Comparison of ENCODE assay signal across 15 mouse cellular contexts in the genomic region with DNA sequence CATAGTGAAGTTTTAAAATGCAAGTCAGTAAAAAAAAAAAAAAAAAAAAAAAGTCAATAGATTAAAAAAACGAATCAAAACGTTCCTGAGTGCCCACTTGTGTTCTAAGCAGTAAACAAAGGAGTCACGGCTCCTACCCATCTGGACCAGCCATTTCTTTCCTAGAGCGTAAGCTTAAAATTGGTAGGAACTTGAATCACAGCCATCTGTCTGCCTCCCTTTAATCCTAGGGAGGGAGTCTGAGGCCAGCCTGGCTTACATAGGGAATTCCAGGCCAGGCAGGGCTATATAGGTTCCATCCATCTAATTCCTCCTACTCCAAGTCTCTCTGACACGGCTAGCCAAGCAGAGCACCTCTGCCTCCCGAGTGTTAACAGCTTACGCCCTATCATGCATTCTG. TPM values are rescaled to one million over a fixed set of nuclear protein-coding genes. Genes with fewer than 3 reads are reported as not detected.
"Had no signal": no experiment of that assay in that cellular context is flagged by ENCODE, and none has a peak within 500 bp of the region (broad histone marks: within the 10 kb centered on the region; RNA-seq: fewer than 3 reads in every experiment).

No protein-coding gene starts in this region.

- H3K4me1 ChIP-seq: midbrain, embryonic 10.5 days; midbrain, embryonic 15.5 days; neural tube, embryonic 12.5 days; stomach, embryonic 15.5 days had no signal

- H3K9ac ChIP-seq: liver, embryonic 12.5 days; lung, embryonic 14.5 days; midbrain, embryonic 15.5 days; neural tube, embryonic 12.5 days; stomach, embryonic 15.5 days had no signal

- H3K9me3 ChIP-seq: limb, embryonic 10.5 days; liver, embryonic 12.5 days; midbrain, embryonic 10.5 days; midbrain, embryonic 15.5 days; neural tube, embryonic 12.5 days; stomach, embryonic 15.5 days had no signal

- H3K27me3 ChIP-seq: liver, embryonic 12.5 days; midbrain, embryonic 15.5 days; neural tube, embryonic 12.5 days; stomach, embryonic 15.5 days had no signal

- H3K4me2 ChIP-seq: liver, embryonic 12.5 days; lung, embryonic 14.5 days; midbrain, embryonic 15.5 days; neural tube, embryonic 12.5 days; stomach, embryonic 15.5 days had no signal

- H3K4me3 ChIP-seq: layer of hippocampus, adult 2 months; limb, embryonic 10.5 days; liver, embryonic 12.5 days; midbrain, embryonic 10.5 days; midbrain, embryonic 15.5 days; neural tube, embryonic 12.5 days; stomach, embryonic 15.5 days had no signal

- DNase-seq: kidney, postnatal 25 days; lung, embryonic 14.5 days; lung, postnatal 10 days; lung, postnatal 4 days; right cerebral cortex, postnatal 14 days; thymus, adult 2 months; thymus, postnatal 25 days had no signal

- H3K27ac ChIP-seq: layer of hippocampus, adult 2 months; limb, embryonic 10.5 days; liver, embryonic 12.5 days; midbrain, embryonic 10.5 days; midbrain, embryonic 15.5 days; neural tube, embryonic 12.5 days; stomach, embryonic 15.5 days had no signal

RNA-seq across cellular contexts. Expression of gene Lipt2, which starts 45.3 kb away (rescaled TPM):
- total RNA-seq: monocyte, adult 5-6 weeks had no signal
